Mouse (Mus musculus) heart, embryonic 11.5 days (tissue): ENCODE measurements around the gene Ssc5d. TPM values are rescaled to one million over a fixed set of nuclear protein-coding genes. Genes with fewer than 3 reads are reported as not detected.

Experiments
- ATAC-seq: fragments of 200-750 bp; cut with Nextera tagmentation; replicated peaks from 2 replicates; pipeline ENCODE4 v1.8.0; 2017; ENCODE audit warnings: moderate library complexity; ENCODE audit not compliant: insufficient number of reproducible peaks, low FRiP score, low TSS enrichment
- H3K27ac ChIP-seq: fragments of 300-500 bp; sonication (generic); 2 replicates; pipeline ENCODE4 v1.5.1; 2014; ENCODE audit warnings: mild to moderate bottlenecking, low read depth, low read length
- H3K27me3 ChIP-seq: fragments of 300-500 bp; sonication (generic); 2 replicates; pipeline ENCODE4 v1.6.1; 2014; ENCODE audit warnings: mild to moderate bottlenecking, low read length, mixed read lengths; ENCODE audit not compliant: control insufficient read depth, insufficient read depth
- H3K36me3 ChIP-seq: fragments of 300-500 bp; sonication (generic); 2 replicates; pipeline ENCODE4 v1.6.1; 2014; ENCODE audit warnings: mild to moderate bottlenecking, low read length, moderate library complexity, mixed read lengths; ENCODE audit not compliant: control insufficient read depth, insufficient read depth
- H3K4me1 ChIP-seq: fragments of 300-500 bp; sonication (generic); 2 replicates; pipeline ENCODE4 v1.6.1; 2014; ENCODE audit warnings: low read length; ENCODE audit not compliant: control insufficient read depth, insufficient read depth
- H3K4me2 ChIP-seq: fragments of 300-500 bp; sonication (generic); 2 replicates; pipeline ENCODE4 v1.6.1; 2014; ENCODE audit warnings: mild to moderate bottlenecking, moderate library complexity
- H3K4me3 ChIP-seq: fragments of 300-500 bp; sonication (generic); 2 replicates; pipeline ENCODE4 v1.5.1; 2014; ENCODE audit warnings: low read depth, low read length
- H3K9ac ChIP-seq: fragments of 300-500 bp; sonication (generic); 2 replicates; pipeline ENCODE4 v1.6.1; 2014; ENCODE audit warnings: mild to moderate bottlenecking, low read depth, low read length, moderate library complexity
- H3K9me3 ChIP-seq: fragments of 300-500 bp; sonication (generic); replicated peaks from 2 replicates; pipeline ENCODE4 v1.6.1; 2016; ENCODE audit warnings: low read length; ENCODE audit not compliant: control insufficient read depth
- WGBS: fragments of 180-500 bp; shearing (Covaris S2); extraction: QIAGEN DNeasy Blood & Tissue Kit; methylation state at CpG from one replicate; pipeline ENCODE4 v1.1.7; 2014; ENCODE audit not compliant: insufficient replicate concordance; 5-methylcytosine and 5-hydroxymethylcytosine counted together
- polyA plus RNA-seq: library from polyadenylated mRNA; unstranded; fragments of >200 nt; fragmentation: Nextera tagmentation; extraction: Ambion mirVana; gene quantifications from 2 replicates; pipeline ENCODE4 v1.2.1, GENCODE M21; 2014

The Ssc5d gene
- polyA plus RNA-seq, 1 experiment from 2014 or later = 0.53 TPM

GRCm38 (mm10) chr7:4933103-4933502 lies 7.5 kb downstream of the Ssc5d start:
- Histone ChIP-seq H3K9me3 (no peaks in the 10 kb centered on the region), H3K9ac (no peak overlapping the region), H3K4me2 (no peak overlapping the region), H3K4me3 (no peak overlapping the region), H3K36me3 (no peaks in the 10 kb centered on the region), H3K27me3 (no peaks in the 10 kb centered on the region), H3K4me1 (no peaks in the 10 kb centered on the region), H3K27ac (no peak overlapping the region)
- no peak for ATAC-seq
- WGBS = 61% methylated on average over 12 of the region's 12 CpGs

GRCm38 (mm10) chr7:4934160-4934914 lies 8.8 kb downstream of the Ssc5d start:
- no peaks in the 10 kb centered on the region for H3K27me3 ChIP-seq
- no peaks in the 10 kb centered on the region for H3K4me1 ChIP-seq
- H3K9me3 ChIP-seq = no peaks in the 10 kb centered on the region
- H3K36me3 ChIP-seq = no peaks in the 10 kb centered on the region
- H3K27ac ChIP-seq = no peak overlapping the region
- ATAC-seq = no peak
- H3K4me3 ChIP-seq = no peak overlapping the region
- no peak overlapping the region for H3K4me2 ChIP-seq
- no peak overlapping the region for H3K9ac ChIP-seq
- 70% methylated on average over 4 of the region's 4 CpGs for WGBS

GRCm38 (mm10) chr7:4936832-4937231 lies 11.2 kb downstream of the Ssc5d start:
- H3K4me2 ChIP-seq = no peak overlapping the region
- no peaks in the 10 kb centered on the region for H3K36me3 ChIP-seq
- H3K4me3 ChIP-seq = no peak overlapping the region
- no peaks in the 10 kb centered on the region for H3K27me3 ChIP-seq
- H3K9me3 ChIP-seq = no peaks in the 10 kb centered on the region
- ATAC-seq = no peak
- no peak overlapping the region for H3K9ac ChIP-seq
- no peak overlapping the region for H3K27ac ChIP-seq
- 69% methylated on average over 10 of the region's 10 CpGs for WGBS
- no peaks in the 10 kb centered on the region for H3K4me1 ChIP-seq

GRCm38 (mm10) chr7:4937392-4937791 lies 11.8 kb downstream of the Ssc5d start:
- Histone ChIP-seq H3K27ac (no peak overlapping the region), H3K36me3 (no peaks in the 10 kb centered on the region), H3K4me3 (no peak overlapping the region), H3K9ac (no peak overlapping the region), H3K27me3 (no peaks in the 10 kb centered on the region), H3K9me3 (no peaks in the 10 kb centered on the region), H3K4me2 (no peak overlapping the region), H3K4me1 (no peaks in the 10 kb centered on the region)
- ATAC-seq = no peak
- WGBS = 70% methylated on average over 11 of the region's 11 CpGs

- WGBS = 29% methylated on average over 2 of the region's 2 CpGs
- no peaks in the 10 kb centered on the region for H3K27me3 ChIP-seq
- H3K9ac ChIP-seq = no peak overlapping the region
- H3K4me2 ChIP-seq = no peak overlapping the region
- no peaks in the 10 kb centered on the region for H3K36me3 ChIP-seq
- no peaks in the 10 kb centered on the region for H3K9me3 ChIP-seq
- no peak overlapping the region for H3K27ac ChIP-seq
- no peak overlapping the region for H3K4me3 ChIP-seq
- ATAC-seq = no peak
- H3K4me1 ChIP-seq = no peaks in the 10 kb centered on the region
Observed at GRCm38 (mm10) chr7:4938456-4938855, 12.9 kb downstream of the Ssc5d start.

- Histone ChIP-seq H3K4me1 (no peaks in the 10 kb centered on the region), H3K9ac (no peak overlapping the region), H3K9me3 (no peaks in the 10 kb centered on the region), H3K4me2 (no peak overlapping the region), H3K27ac (no peak overlapping the region), H3K27me3 (no peaks in the 10 kb centered on the region), H3K36me3 (no peaks in the 10 kb centered on the region), H3K4me3 (no peak overlapping the region)
- ATAC-seq = no peak
- 12% methylated on average over 9 of the region's 9 CpGs for WGBS
Observed at GRCm38 (mm10) chr7:4940068-4940479, 14.5 kb downstream of the Ssc5d start.

- Histone ChIP-seq H3K4me3 (no peak overlapping the region), H3K9me3 (no peaks in the 10 kb centered on the region), H3K36me3 (no peaks in the 10 kb centered on the region), H3K4me1 (no peaks in the 10 kb centered on the region), H3K27me3 (no peaks in the 10 kb centered on the region), H3K9ac (no peak overlapping the region), H3K27ac (no peak overlapping the region), H3K4me2 (no peak overlapping the region)
- WGBS = 44% methylated on average over 5 of the region's 5 CpGs
- ATAC-seq = no peak
Observed at GRCm38 (mm10) chr7:4942673-4943072, 17.1 kb downstream of the Ssc5d start.

GRCm38 (mm10) chr7:4943223-4943815 lies 17.7 kb downstream of the Ssc5d start:
- H3K9ac ChIP-seq = 0 out of 2 replicates have a peak overlapping the region, but pooled peaks have one; percentile 22
- no peaks in the 10 kb centered on the region for H3K27me3 ChIP-seq
- no peaks in the 10 kb centered on the region for H3K4me1 ChIP-seq
- H3K9me3 ChIP-seq = no peaks in the 10 kb centered on the region
- H3K36me3 ChIP-seq = no peaks in the 10 kb centered on the region
- H3K4me2 ChIP-seq = peak overlapping the region; percentile 62
- peak overlapping the region; percentile 26 for H3K4me3 ChIP-seq
- ATAC-seq = peak; percentile 67
- WGBS = 21% methylated on average over 15 of the region's 15 CpGs
- no peak overlapping the region for H3K27ac ChIP-seq

GRCm38 (mm10) chr7:4947855-4948254 lies 22.3 kb downstream of the Ssc5d start:
- Histone ChIP-seq H3K27ac (no peak overlapping the region), H3K9me3 (no peaks in the 10 kb centered on the region), H3K4me1 (0 out of 2 replicates have a peak, but pooled peaks cover 6% of the 10 kb centered on the region), H3K36me3 (no peaks in the 10 kb centered on the region), H3K4me3 (no peak overlapping the region), H3K27me3 (no peaks in the 10 kb centered on the region), H3K4me2 (no peak overlapping the region), H3K9ac (no peak overlapping the region)
- no peak for ATAC-seq
- 36% methylated on average over 2 of the region's 2 CpGs for WGBS
